ENCODE assay signal across 9 mouse cellular contexts in the genomic region with DNA sequence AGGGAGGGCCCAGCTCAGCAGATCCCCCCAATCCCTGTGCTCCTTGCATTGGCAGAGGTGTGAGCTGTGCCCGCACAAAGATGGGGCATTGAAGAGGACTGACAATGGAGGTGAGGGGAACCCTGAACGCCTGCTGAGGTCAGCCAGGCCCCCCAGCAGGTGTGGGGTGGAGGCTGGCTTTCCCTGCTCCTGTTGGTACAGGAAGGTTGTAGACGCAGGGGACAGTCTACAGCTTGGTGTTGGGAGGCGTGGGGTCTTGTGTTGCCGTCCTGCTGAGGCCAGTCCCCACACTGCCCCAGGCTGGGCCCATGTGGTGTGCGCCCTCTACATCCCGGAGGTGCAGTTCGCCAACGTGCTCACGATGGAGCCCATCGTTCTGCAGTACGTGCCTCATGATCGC. TPM values are rescaled to one million over a fixed set of nuclear protein-coding genes. Genes with fewer than 3 reads are reported as not detected.
A peak's percentile ranks its signal among the peaks of the same experiment; 100 is the strongest.
DNase-seq lines count a peak whose midpoint lies in the region; ATAC-seq lines count a peak whose summit lies in the region.
"Had no signal": no experiment of that assay in that cellular context is flagged by ENCODE, and none has a peak within 500 bp of the region (broad histone marks: within the 10 kb centered on the region; RNA-seq: fewer than 3 reads in every experiment).

No protein-coding gene starts in this region.

- no peak for DNase-seq in embryonic facial prominence, embryonic 10.5 days (ENCODE audit: low spot score)
- DNase-seq in ovary, adult 18-20 months (ENCODE audit: low spot score), result no peak
- DNase-seq in right cerebral cortex, adult 18-20 months, result no peak
- DNase-seq in gastrocnemius, adult 8-10 months (ENCODE audit: low spot score in 2 of 2), result no peak
- DNase-seq: lung, postnatal 10 days had no signal

- H3K27ac ChIP-seq in kidney, embryonic 15.5 days, result peak overlapping the region; percentile 95; the same call in 1 of the 2 replicates
- no peak overlapping the region for H3K27ac ChIP-seq in kidney, embryonic 14.5 days (ENCODE audit: low read depth, low read length)
- H3K27ac ChIP-seq in embryonic facial prominence, embryonic 10.5 days (replicated peaks), result no peak overlapping the region
- H3K27ac ChIP-seq in forebrain, embryonic 15.5 days (replicated peaks), result no peak overlapping the region
- H3K27ac ChIP-seq in midbrain, embryonic 13.5 days, result no peak overlapping the region

- 87% methylated on average over 13 of the region's 13 CpGs for WGBS in kidney, embryonic 15.5 days
- 89% methylated on average over 13 of the region's 13 CpGs for WGBS in kidney, embryonic 14.5 days
- WGBS in embryonic facial prominence, embryonic 10.5 days, result 88% methylated on average over 13 of the region's 13 CpGs
- WGBS in forebrain, embryonic 15.5 days, result 86% methylated on average over 13 of the region's 13 CpGs
- whole genome bisulfite sequencing in midbrain, embryonic 13.5 days, result 86% methylated on average over 13 of the region's 13 CpGs

- H3K4me1 ChIP-seq in kidney, embryonic 15.5 days, result peaks cover 71% of the 10 kb centered on the region
- H3K4me1 ChIP-seq in kidney, embryonic 14.5 days (ENCODE audit: control insufficient read depth, insufficient read depth, low read length), result peaks cover 52% of the 10 kb centered on the region
- peaks cover 74% of the 10 kb centered on the region for H3K4me1 ChIP-seq in embryonic facial prominence, embryonic 10.5 days
- peaks cover 58% of the 10 kb centered on the region for H3K4me1 ChIP-seq in forebrain, embryonic 15.5 days
- H3K4me1 ChIP-seq in midbrain, embryonic 13.5 days (replicated peaks), result peaks cover 62% of the 10 kb centered on the region

- H3K36me3 ChIP-seq in kidney, embryonic 15.5 days, result peaks cover 53% of the 10 kb centered on the region
- peaks cover 46% of the 10 kb centered on the region for H3K36me3 ChIP-seq in kidney, embryonic 14.5 days (ENCODE audit: control insufficient read depth, insufficient read depth, low read length)
- H3K36me3 ChIP-seq in embryonic facial prominence, embryonic 10.5 days (replicated peaks), result peaks cover 55% of the 10 kb centered on the region
- H3K36me3 ChIP-seq in forebrain, embryonic 15.5 days, result peaks cover 22% of the 10 kb centered on the region; the same call in 1 of the 2 replicates
- H3K36me3 ChIP-seq in midbrain, embryonic 13.5 days, result peaks cover 50% of the 10 kb centered on the region

- H3K4me3 ChIP-seq in kidney, embryonic 15.5 days (replicated peaks), result peak overlapping the region; percentile 85
- H3K4me3 ChIP-seq in kidney, embryonic 14.5 days (ENCODE audit: low read length), result no peak overlapping the region
- H3K4me3 ChIP-seq in embryonic facial prominence, embryonic 10.5 days, result peak overlapping the region; percentile 92
- no peak overlapping the region for H3K4me3 ChIP-seq in forebrain, embryonic 15.5 days
- H3K4me3 ChIP-seq in midbrain, embryonic 13.5 days (replicated peaks), result peak overlapping the region; percentile 93

- H3K27me3 ChIP-seq in kidney, embryonic 15.5 days, result peaks cover 4% of the 10 kb centered on the region; the same call in 1 of the 2 replicates
- peaks cover 2% of the 10 kb centered on the region; the same call in 1 of the 2 replicates for H3K27me3 ChIP-seq in kidney, embryonic 14.5 days (ENCODE audit: control insufficient read depth, insufficient read depth, low read length)
- H3K27me3 ChIP-seq in embryonic facial prominence, embryonic 10.5 days (replicated peaks; ENCODE audit: low read depth, poor library complexity, severe bottlenecking), result peaks cover 22% of the 10 kb centered on the region
- peaks cover 17% of the 10 kb centered on the region for H3K27me3 ChIP-seq in forebrain, embryonic 15.5 days
- peaks cover 20% of the 10 kb centered on the region for H3K27me3 ChIP-seq in midbrain, embryonic 13.5 days

- H3K4me2 ChIP-seq in kidney, embryonic 15.5 days, result peak overlapping the region; percentile 84
- H3K4me2 ChIP-seq in kidney, embryonic 14.5 days (replicated peaks; ENCODE audit: low read depth, low read length), result no peak overlapping the region
- H3K4me2 ChIP-seq in forebrain, embryonic 15.5 days (replicated peaks), result peak overlapping the region; percentile 70; the same call in 1 of the 2 replicates
- peak overlapping the region; percentile 83 for H3K4me2 ChIP-seq in midbrain, embryonic 13.5 days (replicated peaks)

- H3K9me3 ChIP-seq in kidney, embryonic 15.5 days (replicated peaks), result no peaks in the 10 kb centered on the region
- no peaks in the 10 kb centered on the region for H3K9me3 ChIP-seq in kidney, embryonic 14.5 days (ENCODE audit: control insufficient read depth, low read length)
- no peaks in the 10 kb centered on the region for H3K9me3 ChIP-seq in embryonic facial prominence, embryonic 10.5 days
- H3K9me3 ChIP-seq in forebrain, embryonic 15.5 days, result no peaks in the 10 kb centered on the region
- H3K9me3 ChIP-seq in midbrain, embryonic 13.5 days, result no peaks in the 10 kb centered on the region

- ATAC-seq in kidney, embryonic 15.5 days (replicated peaks; ENCODE audit: low FRiP score), result no peak
- no peak for ATAC-seq in kidney, embryonic 14.5 days (ENCODE audit: low FRiP score, low TSS enrichment)
- no peak for ATAC-seq in forebrain, embryonic 15.5 days (replicated peaks)
- no peak for ATAC-seq in midbrain, embryonic 13.5 days

- H3K9ac ChIP-seq in kidney, embryonic 15.5 days, result 0 out of 2 replicates have a peak overlapping the region, but pooled peaks have one; percentile 83
- H3K9ac ChIP-seq in kidney, embryonic 14.5 days (ENCODE audit: low read depth, low read length), result no peak overlapping the region
- H3K9ac ChIP-seq in forebrain, embryonic 15.5 days (replicated peaks), result no peak overlapping the region
- 0 out of 2 replicates have a peak overlapping the region, but pooled peaks have one; percentile 88 for H3K9ac ChIP-seq in midbrain, embryonic 13.5 days (replicated peaks)

RNA-seq across cellular contexts. Expression of a gene that starts 2.2 kb away (rescaled TPM):
- 2.8 and 3.9 TPM in 2 replicates for polyA plus RNA-seq in kidney, embryonic 15.5 days (2015; fragmentation: Nextera tagmentation; extraction: Ambion mirVana)
- polyA plus RNA-seq in kidney, embryonic 14.5 days (2014; fragmentation: Nextera tagmentation; extraction: Ambion mirVana), result 5.7 and 10.0 TPM in 2 replicates
- polyA plus RNA-seq in embryonic facial prominence, embryonic 10.5 days (2016; fragmentation: Nextera tagmentation; extraction: Ambion mirVana), result 2.1 and 2.2 TPM in 2 replicates
- 4.3 and 4.7 TPM in 2 replicates for polyA plus RNA-seq in forebrain, embryonic 15.5 days (2015; fragmentation: Nextera tagmentation; extraction: Ambion mirVana)
- polyA plus RNA-seq in midbrain, embryonic 13.5 days (2015; fragmentation: Nextera tagmentation; extraction: Ambion mirVana), result 3.1 and 3.9 TPM in 2 replicates
- total RNA-seq in gastrocnemius, adult 8-10 months (2022), result 10 to 100 TPM; 45.5 to 63.7 (median 51.7) TPM

RNA-seq across cellular contexts. Expression of a gene that starts 20.2 kb away (rescaled TPM):
- 41.2 and 42.7 TPM in 2 replicates for polyA plus RNA-seq in kidney, embryonic 15.5 days (2015; fragmentation: Nextera tagmentation; extraction: Ambion mirVana)
- 30.5 and 34.2 TPM in 2 replicates for polyA plus RNA-seq in kidney, embryonic 14.5 days (2014; fragmentation: Nextera tagmentation; extraction: Ambion mirVana)
- 18.2 and 20.0 TPM in 2 replicates for polyA plus RNA-seq in embryonic facial prominence, embryonic 10.5 days (2016; fragmentation: Nextera tagmentation; extraction: Ambion mirVana)
- polyA plus RNA-seq in forebrain, embryonic 15.5 days (2015; fragmentation: Nextera tagmentation; extraction: Ambion mirVana), result 17.4 and 19.5 TPM in 2 replicates
- 14.4 and 16.1 TPM in 2 replicates for polyA plus RNA-seq in midbrain, embryonic 13.5 days (2015; fragmentation: Nextera tagmentation; extraction: Ambion mirVana)
- 100 to 1,000 TPM; 102 to 119 (median 105) TPM for total RNA-seq in gastrocnemius, adult 8-10 months (2022)

RNA-seq across cellular contexts. Expression of a gene that starts 34.9 kb away (rescaled TPM):
- polyA plus RNA-seq in kidney, embryonic 15.5 days (2015; fragmentation: Nextera tagmentation; extraction: Ambion mirVana), result 13.2 and 16.6 TPM in 2 replicates
- polyA plus RNA-seq in kidney, embryonic 14.5 days (2014; fragmentation: Nextera tagmentation; extraction: Ambion mirVana), result 19.3 and 23.1 TPM in 2 replicates
- polyA plus RNA-seq in embryonic facial prominence, embryonic 10.5 days (2016; fragmentation: Nextera tagmentation; extraction: Ambion mirVana), result 23.2 and 24.1 TPM in 2 replicates
- polyA plus RNA-seq in forebrain, embryonic 15.5 days (2015; fragmentation: Nextera tagmentation; extraction: Ambion mirVana), result 18.1 and 18.8 TPM in 2 replicates
- polyA plus RNA-seq in midbrain, embryonic 13.5 days (2015; fragmentation: Nextera tagmentation; extraction: Ambion mirVana), result 23.6 and 25.3 TPM in 2 replicates
- 1 to 10 TPM; 1.2 to 2.7 (median 1.5) TPM for total RNA-seq in gastrocnemius, adult 8-10 months (2022)

RNA-seq across cellular contexts. Expression of a gene that starts 35.9 kb away (rescaled TPM):
- 4.3 and 5.1 TPM in 2 replicates for polyA plus RNA-seq in kidney, embryonic 15.5 days (2015; fragmentation: Nextera tagmentation; extraction: Ambion mirVana)
- polyA plus RNA-seq in kidney, embryonic 14.5 days (2014; fragmentation: Nextera tagmentation; extraction: Ambion mirVana), result 6.3 and 6.9 TPM in 2 replicates
- polyA plus RNA-seq in embryonic facial prominence, embryonic 10.5 days (2016; fragmentation: Nextera tagmentation; extraction: Ambion mirVana), result 13.0 and 14.4 TPM in 2 replicates
- 4.6 and 5.8 TPM in 2 replicates for polyA plus RNA-seq in forebrain, embryonic 15.5 days (2015; fragmentation: Nextera tagmentation; extraction: Ambion mirVana)
- 3.0 and 4.2 TPM in 2 replicates for polyA plus RNA-seq in midbrain, embryonic 13.5 days (2015; fragmentation: Nextera tagmentation; extraction: Ambion mirVana)
- under 1 TPM; 0.39 to 0.92 (median 0.75) TPM for total RNA-seq in gastrocnemius, adult 8-10 months (2022)

RNA-seq across cellular contexts. Expression of a gene that starts 37.8 kb away (rescaled TPM):
- polyA plus RNA-seq in kidney, embryonic 15.5 days (2015; fragmentation: Nextera tagmentation; extraction: Ambion mirVana), result 475 and 488 TPM in 2 replicates
- polyA plus RNA-seq in kidney, embryonic 14.5 days (2014; fragmentation: Nextera tagmentation; extraction: Ambion mirVana), result 525 and 539 TPM in 2 replicates
- polyA plus RNA-seq in embryonic facial prominence, embryonic 10.5 days (2016; fragmentation: Nextera tagmentation; extraction: Ambion mirVana), result 634 and 654 TPM in 2 replicates
- polyA plus RNA-seq in forebrain, embryonic 15.5 days (2015; fragmentation: Nextera tagmentation; extraction: Ambion mirVana), result 460 and 475 TPM in 2 replicates
- 503 and 505 TPM in 2 replicates for polyA plus RNA-seq in midbrain, embryonic 13.5 days (2015; fragmentation: Nextera tagmentation; extraction: Ambion mirVana)
- total RNA-seq in gastrocnemius, adult 8-10 months (2022), result 100 to 1,000 TPM; 164 to 175 (median 171) TPM

Comparison
In these comparisons a context has a peak if more than half of its experiments do, and no peak if none do; other contexts are left out.
1. H3K4me3 ChIP-seq: peak in kidney, embryonic 15.5 days (single experiment), embryonic facial prominence, embryonic 10.5 days (single experiment) and midbrain, embryonic 13.5 days (single experiment); none in kidney, embryonic 14.5 days (single experiment) and forebrain, embryonic 15.5 days (single experiment).
2. H3K9ac ChIP-seq: peak in kidney, embryonic 15.5 days (single experiment) and midbrain, embryonic 13.5 days (single experiment); none in kidney, embryonic 14.5 days (single experiment) and forebrain, embryonic 15.5 days (single experiment).